Mouse (Mus musculus): ENCODE measurements at regions not wholly inside any gene's neighbourhood (a gene's known extent, or its start where the extent isn't known, plus 50 kb on each side); places are given as distances from the start of the nearest gene placed in this dataset.

- Histone ChIP-seq H3K4me1 (ENCODE audit: control insufficient read depth in 1 of 2, insufficient read depth in 2 of 2, low read length in 2 of 2) (0 out of 4 replicates have a peak, but pooled peaks cover 0 to 2% of the 10 kb centered on the region in 2 experiments), H3K9me3 (replicated peaks; ENCODE audit: insufficient read depth, low read length) (no peaks in the 10 kb centered on the region), H3K27ac (ENCODE audit: control insufficient read depth, low read depth, low read length) (no peak overlapping the region), H3K27me3 (ENCODE audit: control insufficient read depth in 1 of 2, insufficient read depth in 2 of 2, low read length in 2 of 2) (no peaks in the 10 kb centered on the region), H3K79me2 (ENCODE audit: control insufficient read depth, insufficient read depth, low read length, poor library complexity) (no peaks in the 10 kb centered on the region), H3K4me3 (ENCODE audit: control insufficient read depth in 1 of 2, insufficient read depth in 1 of 2, low read depth in 2 of 2, low read length in 2 of 2) (no peak overlapping the region), H3K36me3 (ENCODE audit: control insufficient read depth in 1 of 2, insufficient read depth in 2 of 2, low read length in 2 of 2) (peaks cover 0 to 5% of the 10 kb centered on the region in 2 experiments; a peak in 2 of 4 replicates), H3K9ac (ENCODE audit: control insufficient read depth, low read depth, low read length, poor library complexity, severe bottlenecking) (no peak overlapping the region)
- TF ChIP-seq CHD2 (IDR thresholded peaks at IDR 0.05; ENCODE audit: low read length) (no peak), MYB (IDR thresholded peaks at IDR 0.05; ENCODE audit: low read depth, low read length) (no peak), RAD21 (IDR thresholded peaks at IDR 0.05; ENCODE audit: low read depth, low read length) (peak; percentile 91), TCF12 (IDR thresholded peaks at IDR 0.05; ENCODE audit: low read depth, low read length) (no peak), TAL1 (IDR thresholded peaks at IDR 0.05; ENCODE audit: low read length) (no peak), CTCF (IDR thresholded peaks at IDR 0.05 in 2 of 3, conservative IDR thresholded peaks at IDR 0.05 in 1 of 3; ENCODE audit: control insufficient read depth in 1 of 3, insufficient read depth in 1 of 3, low read depth in 2 of 3, low read length in 3 of 3, poor library complexity in 1 of 3, severe bottlenecking in 1 of 3) (peak in 2 of 3 experiments; percentile 65 to 68; a peak in 4 of 6 replicates), ELF1 (IDR thresholded peaks at IDR 0.05; ENCODE audit: low read depth, low read length) (no peak), SMC3 (IDR thresholded peaks at IDR 0.05; ENCODE audit: low read depth, low read length) (peak; percentile 79), NRF1 (IDR thresholded peaks at IDR 0.05; ENCODE audit: insufficient read depth, low read depth, low read length, poor library complexity, severe bottlenecking) (no peak), NELFE (IDR thresholded peaks at IDR 0.05; ENCODE audit: low read depth, low read length) (no peak), BHLHE40 (IDR thresholded peaks at IDR 0.05; ENCODE audit: borderline replicate concordance, low read depth, low read length) (no peak), POLR2AphosphoS5 (IDR thresholded peaks at IDR 0.05; ENCODE audit: borderline replicate concordance, low read depth, low read length) (no peak), POLR2A (IDR thresholded peaks at IDR 0.05; ENCODE audit: control insufficient read depth in 1 of 2, insufficient read depth in 1 of 2, low read depth in 1 of 2, low read length in 2 of 2, poor library complexity in 1 of 2) (no peak), MAZ (IDR thresholded peaks at IDR 0.05; ENCODE audit: low read depth, low read length) (no peak), ZC3H11A (IDR thresholded peaks at IDR 0.05; ENCODE audit: low read depth, low read length) (peak; percentile 67), POLR2AphosphoS2 (IDR thresholded peaks at IDR 0.05; ENCODE audit: low read length) (no peak), USF2 (IDR thresholded peaks at IDR 0.05; ENCODE audit: borderline replicate concordance in 1 of 2, insufficient read depth in 1 of 2, low read depth in 1 of 2, low read length in 2 of 2) (no peak), KAT2A (conservative IDR thresholded peaks at IDR 0.05; ENCODE audit: low read depth, low read length) (no peak), SIN3A (IDR thresholded peaks at IDR 0.05; ENCODE audit: low read length) (no peak), JUND (IDR thresholded peaks at IDR 0.05; ENCODE audit: low read depth, low read length) (no peak)
- DNase-seq (ENCODE audit: low read depth, low spot score): peak; percentile 55
Measured at GRCm38 (mm10) chrX:131145656-131146055, 1396.1 kb downstream of the Diaph2 start.

GRCm38 (mm10) chrX:131150929-131151328 lies 1401.4 kb downstream of the Diaph2 start:
- TF ChIP-seq ETS1 (IDR thresholded peaks at IDR 0.05; ENCODE audit: low read depth, low read length) (0 out of 2 replicates have a peak, but pooled peaks have one; percentile 6), GATA1 (IDR thresholded peaks at IDR 0.05; ENCODE audit: low read depth, low read length) (peak; percentile 61; the same call in 1 of the 2 replicates), GABPA (IDR thresholded peaks at IDR 0.05; ENCODE audit: low read depth, low read length) (no peak), ZMIZ1 (IDR thresholded peaks at IDR 0.05; ENCODE audit: low read depth, low read length) (no peak), RAD21 (IDR thresholded peaks at IDR 0.05; ENCODE audit: low read depth, low read length) (no peak), POLR2AphosphoS5 (IDR thresholded peaks at IDR 0.05; ENCODE audit: borderline replicate concordance, low read depth, low read length) (no peak), EP300 (IDR thresholded peaks at IDR 0.05; ENCODE audit: low read depth in 1 of 2, low read length in 2 of 2) (peak; percentile 53 to 58; a peak in 3 of 4 replicates), TCF12 (IDR thresholded peaks at IDR 0.05; ENCODE audit: low read depth, low read length) (peak; percentile 50; the same call in 1 of the 2 replicates), E2F4 (IDR thresholded peaks at IDR 0.05; ENCODE audit: borderline replicate concordance, low read depth, low read length) (no peak), MAX (IDR thresholded peaks at IDR 0.05; ENCODE audit: low read length) (no peak)
- Histone ChIP-seq H3K9me3 (replicated peaks; ENCODE audit: insufficient read depth, low read length) (no peaks in the 10 kb centered on the region), H3K9ac (ENCODE audit: control insufficient read depth, low read depth, low read length, poor library complexity, severe bottlenecking) (no peak overlapping the region), H3K4me1 (ENCODE audit: control insufficient read depth in 1 of 2, insufficient read depth in 2 of 2, low read length in 2 of 2) (0 out of 4 replicates have a peak, but pooled peaks cover 0 to 2% of the 10 kb centered on the region in 2 experiments), H3K4me3 (ENCODE audit: control insufficient read depth in 1 of 2, insufficient read depth in 1 of 2, low read depth in 2 of 2, low read length in 2 of 2) (no peak overlapping the region), H3K27me3 (ENCODE audit: control insufficient read depth in 1 of 2, insufficient read depth in 2 of 2, low read length in 2 of 2) (no peaks in the 10 kb centered on the region), H3K36me3 (ENCODE audit: control insufficient read depth in 1 of 2, insufficient read depth in 2 of 2, low read length in 2 of 2) (peaks cover 0 to 5% of the 10 kb centered on the region in 2 experiments; a peak in 2 of 4 replicates), H3K79me2 (ENCODE audit: control insufficient read depth, insufficient read depth, low read length, poor library complexity) (no peaks in the 10 kb centered on the region), H3K27ac (ENCODE audit: control insufficient read depth, low read depth, low read length) (no peak overlapping the region)
- DNase-seq (ENCODE audit: low read depth, low spot score): peak; percentile 45

All from MEL (cell line).